ENCODE assay signal across 21 mouse cellular contexts in the genomic region with DNA sequence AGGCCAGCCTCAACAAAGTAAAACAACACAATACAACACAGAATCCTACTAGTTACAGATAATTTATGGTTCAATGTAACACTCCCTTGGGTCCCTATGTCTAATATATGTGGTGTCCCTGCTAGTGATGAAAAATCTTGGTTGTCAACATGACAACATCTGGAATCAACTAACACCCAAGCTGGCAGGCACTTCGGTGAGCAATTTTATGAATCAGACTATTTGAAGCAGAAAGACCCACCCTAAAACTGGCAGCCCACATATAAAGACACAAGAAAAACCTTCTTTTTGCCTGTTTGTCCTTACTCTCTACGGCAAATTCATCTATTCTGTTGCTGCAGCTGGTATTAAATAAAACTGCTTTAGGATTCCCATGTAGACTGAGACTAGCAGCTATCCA. TPM values are rescaled to one million over a fixed set of nuclear protein-coding genes. Genes with fewer than 3 reads are reported as not detected.
DNase-seq lines count a peak whose midpoint lies in the region; ATAC-seq lines count a peak whose summit lies in the region.
"Had no signal": no experiment of that assay in that cellular context is flagged by ENCODE, and none has a peak within 500 bp of the region (broad histone marks: within the 10 kb centered on the region; RNA-seq: fewer than 3 reads in every experiment).

No protein-coding gene starts in this region.

- H3K9ac ChIP-seq in hindbrain, embryonic 11.5 days (ENCODE audit: low read depth, low read length) = no peak overlapping the region
- H3K9ac ChIP-seq: embryonic facial prominence, embryonic 12.5 days; forebrain, embryonic 13.5 days; forebrain, embryonic 15.5 days; forebrain, postnatal 0 days had no signal

- no peaks in the 10 kb centered on the region for H3K27me3 ChIP-seq in hindbrain, embryonic 11.5 days (ENCODE audit: control insufficient read depth, insufficient read depth, low read length)
- H3K27me3 ChIP-seq: embryonic facial prominence, embryonic 12.5 days; forebrain, embryonic 13.5 days; forebrain, embryonic 15.5 days had no signal

- DNase-seq in 3T3-L1 (ENCODE audit: low read depth, low spot score) (peak; percentile 76), adipocyte (ENCODE audit: low spot score) (peak; percentile 21)
- peak; percentile 4 for DNase-seq in fibroblast of lung, adult 2 months (ENCODE audit: low read depth)
- DNase-seq in hindbrain, embryonic 11.5 days (ENCODE audit: low spot score) = no peak
- DNase-seq in retina, embryonic 14.5 days (ENCODE audit: low spot score) = no peak
- DNase-seq: adrenal gland, adult 2 months; adrenal gland, postnatal 10 days; adrenal gland, postnatal 25 days; cerebellum, adult 11-12 months; cerebellum, adult 2 months; cerebellum, adult 9-10 months; cerebellum, postnatal 10 days; cerebellum, postnatal 25 days; forebrain, postnatal 0 days had no signal

- no peak overlapping the region for H3K4me3 ChIP-seq in hindbrain, embryonic 11.5 days (ENCODE audit: low read depth, low read length)
- H3K4me3 ChIP-seq: embryonic facial prominence, embryonic 10.5 days; embryonic facial prominence, embryonic 12.5 days; erythroblast, embryonic 14.5 days; forebrain, embryonic 13.5 days; forebrain, embryonic 15.5 days had no signal

- 85% methylated on average over 2 of the region's 2 CpGs for WGBS in hindbrain, embryonic 11.5 days

- no peak overlapping the region for H3K27ac ChIP-seq in hindbrain, embryonic 11.5 days (ENCODE audit: low read depth, low read length)
- H3K27ac ChIP-seq: embryonic facial prominence, embryonic 10.5 days; embryonic facial prominence, embryonic 12.5 days; forebrain, embryonic 13.5 days; forebrain, embryonic 15.5 days had no signal

- no peak for ATAC-seq in hindbrain, embryonic 11.5 days (ENCODE audit: low FRiP score)
- ATAC-seq: activated CD4-positive, CD25-positive, alpha-beta regulatory T cell, adult 4 months; forebrain, embryonic 13.5 days; forebrain, embryonic 15.5 days; forebrain, postnatal 0 days; Patski had no signal

- H3K4me1 ChIP-seq in hindbrain, embryonic 11.5 days (replicated peaks; ENCODE audit: control insufficient read depth, insufficient read depth, low read length) = no peaks in the 10 kb centered on the region
- H3K4me1 ChIP-seq: embryonic facial prominence, embryonic 10.5 days; embryonic facial prominence, embryonic 12.5 days; forebrain, embryonic 13.5 days; forebrain, embryonic 15.5 days had no signal

- no peaks in the 10 kb centered on the region for H3K36me3 ChIP-seq in hindbrain, embryonic 11.5 days (ENCODE audit: control insufficient read depth, insufficient read depth, low read length)

- no peak overlapping the region for H3K4me2 ChIP-seq in hindbrain, embryonic 11.5 days (replicated peaks; ENCODE audit: low read depth, low read length)
- H3K4me2 ChIP-seq: embryonic facial prominence, embryonic 12.5 days; forebrain, embryonic 13.5 days; forebrain, embryonic 15.5 days had no signal

- no peaks in the 10 kb centered on the region for H3K9me3 ChIP-seq in hindbrain, embryonic 11.5 days (ENCODE audit: control insufficient read depth, low read length)
- H3K9me3 ChIP-seq: embryonic facial prominence, embryonic 10.5 days; embryonic facial prominence, embryonic 12.5 days; forebrain, embryonic 13.5 days; forebrain, embryonic 15.5 days had no signal

RNA-seq across cellular contexts. Expression of gene Syap1, which starts 14.5 kb away (rescaled TPM):
- 35.7 and 40.1 TPM in 2 replicates for polyA plus RNA-seq in hindbrain, embryonic 11.5 days (2014; fragmentation: Nextera tagmentation; extraction: Ambion mirVana)

RNA-seq across cellular contexts. Expression of gene Ctps2, which starts 27.3 kb away (rescaled TPM):
- 87.6 and 91.8 TPM in 2 replicates for polyA plus RNA-seq in hindbrain, embryonic 11.5 days (2014; fragmentation: Nextera tagmentation; extraction: Ambion mirVana)
- polyA plus RNA-seq: erythroblast, embryonic 14.5 days had no signal

RNA-seq across cellular contexts. Expression of gene Txlng, which starts 44.5 kb away (rescaled TPM):
- 19.5 and 20.3 TPM in 2 replicates for polyA plus RNA-seq in hindbrain, embryonic 11.5 days (2014; fragmentation: Nextera tagmentation; extraction: Ambion mirVana)

Comparison
In these comparisons a context has a peak if more than half of its experiments do, and no peak if none do; other contexts are left out.
1. DNase-seq: peak in 3T3-L1 (single experiment), adipocyte (single experiment) and fibroblast of lung, adult 2 months (single experiment); none in hindbrain, embryonic 11.5 days (single experiment) and retina, embryonic 14.5 days (single experiment).